Mouse (Mus musculus) retina, adult 2 months (tissue): ENCODE measurements around the gene Tigd4.
A peak's percentile ranks its signal among the peaks of the same experiment; 100 is the strongest.

Source experiments
- DNase-seq: peaks from one replicate; pipeline ENCODE4 v3.0.0-alpha.2; 2012; ENCODE audit warnings: low read depth, low spot score

Tigd4 gene

GRCm38 (mm10) chr3:84610183-84610710 is 16.9 kb downstream of the Tigd4 start:
- no peak for DNase-seq

- peak; percentile 18 for DNase-seq
Measured at GRCm38 (mm10) chr3:84615050-84615855, 21.9 kb downstream of the Tigd4 start.

DNA sequence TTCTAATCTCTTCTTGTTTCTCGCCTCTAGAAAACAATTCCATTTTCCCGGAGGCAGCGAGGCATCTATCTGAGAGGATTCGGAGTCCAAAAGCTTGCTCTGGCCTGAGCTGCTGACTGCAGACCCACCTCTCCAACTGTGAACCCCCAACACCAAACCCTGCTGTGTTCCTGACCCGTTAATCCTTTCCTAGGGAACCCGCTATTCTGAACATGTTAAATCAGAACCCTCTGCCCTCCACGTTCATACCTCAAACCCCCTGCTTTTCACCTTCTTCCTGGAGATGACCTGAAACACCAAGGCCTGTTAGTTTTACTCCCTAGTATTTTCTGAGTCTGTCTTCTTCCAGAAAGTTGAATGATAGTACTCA is 22.5 kb downstream of the Tigd4 start:
- DNase-seq, result no peak

DNA sequence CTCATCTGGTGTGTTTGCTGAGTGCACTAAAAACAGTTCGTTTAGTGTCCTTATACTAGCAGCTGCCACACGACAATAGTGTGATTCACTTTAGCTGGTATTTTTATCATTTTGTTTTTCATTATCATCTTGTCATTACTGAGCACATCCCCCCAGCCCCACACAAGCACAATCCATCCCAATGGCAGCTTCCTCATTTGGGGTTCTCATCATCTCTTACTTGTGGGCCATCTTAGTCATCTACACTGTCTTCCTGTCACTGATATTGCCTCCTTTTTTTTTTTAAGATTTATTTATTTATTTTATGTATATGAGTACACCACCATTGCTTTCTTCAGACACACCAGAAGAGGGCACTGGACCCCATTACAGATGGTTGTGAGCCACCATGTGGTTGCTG is 25.3 kb downstream of the Tigd4 start:
- no peak for DNase-seq

DNA sequence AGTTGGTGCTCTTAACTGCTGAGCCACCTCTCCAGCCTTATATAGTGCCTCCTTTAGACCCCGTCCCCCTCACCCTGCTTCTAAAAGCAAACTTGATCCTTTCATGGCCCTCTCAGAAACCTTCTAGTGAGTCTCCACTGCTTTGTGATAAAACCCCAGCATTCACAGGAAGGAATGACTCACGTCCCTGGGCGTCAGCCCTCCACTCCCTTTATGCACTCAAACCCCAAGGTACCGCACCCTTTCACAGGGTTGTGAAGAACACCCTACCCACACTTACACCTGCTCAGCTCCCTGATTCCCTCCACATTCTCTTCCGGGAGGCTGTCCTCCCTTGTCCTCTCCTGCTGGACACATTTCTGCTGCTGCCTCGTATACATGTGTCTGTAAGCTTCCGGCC is 25.7 kb downstream of the Tigd4 start:
- DNase-seq, result no peak

DNA sequence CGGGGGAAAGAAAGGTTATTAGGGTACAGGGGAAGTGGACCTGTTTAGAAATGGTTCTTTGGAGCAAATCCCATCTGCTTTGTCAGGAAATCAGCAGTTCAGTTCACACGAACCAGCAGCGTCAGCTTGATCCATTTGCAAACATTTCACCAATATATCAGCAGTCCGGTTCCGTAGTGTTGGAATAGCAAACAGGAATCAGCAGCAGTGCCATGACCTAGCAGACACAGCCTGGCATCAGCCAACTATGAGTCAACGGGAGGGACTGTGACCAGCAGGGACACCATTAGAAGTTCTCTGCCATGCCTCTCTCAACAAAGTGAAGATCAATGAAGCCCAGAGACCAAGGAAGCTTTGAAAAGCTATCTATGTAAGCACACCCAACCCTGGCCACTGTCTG is 26.4 kb downstream of the Tigd4 start:
- DNase-seq, result no peak

DNA sequence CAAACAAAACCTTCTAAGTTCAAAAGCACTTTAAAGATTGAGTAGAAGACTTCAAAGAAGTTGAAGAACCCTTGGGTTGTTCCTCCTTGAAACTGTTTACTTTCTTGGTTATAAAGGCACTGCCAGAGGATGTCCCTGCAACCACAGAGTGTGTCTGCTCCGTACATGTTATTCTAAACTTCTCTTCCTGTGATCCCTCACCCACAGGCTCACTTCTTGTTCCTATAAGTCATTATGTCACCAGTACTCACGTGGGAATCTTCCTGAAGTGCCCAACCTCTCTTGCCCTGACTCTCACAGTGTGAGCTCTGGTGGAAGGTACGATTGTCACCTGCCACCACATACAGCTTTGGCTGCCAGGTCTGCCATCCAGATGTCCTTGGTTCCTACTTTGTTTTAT is 28.7 kb downstream of the Tigd4 start:
- no peak for DNase-seq

DNA sequence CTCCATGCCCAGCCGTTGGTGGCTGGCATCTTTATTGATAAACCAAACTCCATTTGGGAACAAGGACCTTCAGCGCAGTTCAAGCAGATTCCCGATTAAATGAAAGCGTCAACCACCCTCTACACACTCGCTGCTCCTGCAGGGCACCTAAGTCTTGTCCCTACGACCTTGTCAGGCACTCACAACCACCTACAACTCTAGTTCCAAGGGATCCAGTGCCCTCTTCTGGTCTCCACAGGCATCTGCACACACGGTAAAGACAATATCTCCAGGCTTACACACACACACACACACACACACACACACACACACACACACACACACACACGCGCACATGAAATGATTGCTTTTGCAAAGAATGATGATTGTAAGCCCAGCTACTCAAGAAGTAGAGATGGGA is 38.2 kb downstream of the Tigd4 start:
- no peak for DNase-seq

DNA sequence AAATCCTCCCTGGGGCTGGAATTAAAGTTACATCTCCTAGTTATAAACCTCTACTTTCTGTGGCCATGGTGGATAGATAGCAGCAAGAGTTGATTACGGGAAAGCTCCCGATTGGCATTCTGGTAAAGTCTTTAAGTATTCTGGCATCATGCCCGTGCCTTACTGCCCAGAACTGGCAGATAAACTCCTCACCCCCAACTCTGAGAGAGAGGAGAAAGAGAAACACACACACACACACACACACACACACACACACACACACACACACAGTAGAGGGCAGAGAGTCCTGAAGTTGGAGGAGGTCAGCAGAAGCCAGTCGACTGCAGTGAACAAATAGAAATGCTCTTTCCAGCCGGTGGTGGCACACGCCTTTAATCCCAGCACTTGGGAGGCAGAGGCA is 43.7 kb downstream of the Tigd4 start:
- no peak for DNase-seq

DNA sequence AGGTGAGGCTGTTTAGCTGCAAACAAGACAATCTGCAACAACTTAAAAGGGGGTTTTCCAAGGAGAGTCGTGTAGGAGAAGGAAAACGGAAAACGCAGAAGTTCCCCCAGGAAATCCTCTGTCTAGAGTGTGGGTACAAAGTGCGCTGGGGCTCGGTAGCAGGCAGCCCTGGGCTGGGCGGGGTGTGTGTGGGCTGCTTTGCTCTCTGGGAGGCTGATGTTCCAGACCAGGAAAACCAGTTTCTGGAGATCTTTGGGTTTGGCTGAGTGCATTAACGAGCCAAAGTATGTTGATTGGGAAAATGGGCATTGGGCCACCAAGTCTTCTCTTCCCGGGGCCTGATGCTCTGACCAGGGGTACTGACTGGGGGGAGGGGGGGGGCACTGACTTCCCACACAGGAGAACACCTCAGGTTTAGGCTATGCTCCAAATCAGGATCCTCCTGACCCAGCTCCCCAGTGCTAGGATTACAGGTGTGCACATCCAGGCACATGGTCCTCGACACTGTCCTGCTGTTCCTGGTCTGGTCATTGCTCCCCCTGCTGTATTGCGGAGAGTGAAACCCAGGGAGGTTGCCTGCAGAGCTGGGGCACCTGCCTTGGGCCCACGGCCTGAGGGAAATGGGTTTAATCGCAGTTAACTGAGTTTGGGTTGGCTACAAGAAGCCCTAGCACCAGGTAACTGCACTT is 44.7 kb downstream of the Tigd4 start:
- DNase-seq, result no peak

DNA sequence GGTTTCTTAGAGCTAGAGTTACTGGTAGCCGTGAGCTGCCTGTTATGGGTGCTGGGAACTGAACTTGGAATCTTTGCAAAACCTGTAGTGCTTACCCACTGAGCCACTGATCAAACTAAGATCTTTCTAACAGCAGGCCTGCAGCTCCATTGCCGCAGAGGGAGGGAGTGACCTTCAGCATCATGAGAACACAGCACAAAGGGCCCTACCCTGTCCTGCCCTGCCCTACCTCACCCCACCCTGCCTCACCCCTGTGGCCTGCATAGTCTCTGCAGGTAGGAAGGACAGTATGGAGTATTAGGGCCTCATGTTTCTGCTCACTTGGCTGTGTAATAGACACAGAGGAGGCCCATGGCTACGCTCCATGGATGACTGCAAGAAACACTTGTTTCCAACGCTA is 45.5 kb downstream of the Tigd4 start:
- no peak for DNase-seq

DNA sequence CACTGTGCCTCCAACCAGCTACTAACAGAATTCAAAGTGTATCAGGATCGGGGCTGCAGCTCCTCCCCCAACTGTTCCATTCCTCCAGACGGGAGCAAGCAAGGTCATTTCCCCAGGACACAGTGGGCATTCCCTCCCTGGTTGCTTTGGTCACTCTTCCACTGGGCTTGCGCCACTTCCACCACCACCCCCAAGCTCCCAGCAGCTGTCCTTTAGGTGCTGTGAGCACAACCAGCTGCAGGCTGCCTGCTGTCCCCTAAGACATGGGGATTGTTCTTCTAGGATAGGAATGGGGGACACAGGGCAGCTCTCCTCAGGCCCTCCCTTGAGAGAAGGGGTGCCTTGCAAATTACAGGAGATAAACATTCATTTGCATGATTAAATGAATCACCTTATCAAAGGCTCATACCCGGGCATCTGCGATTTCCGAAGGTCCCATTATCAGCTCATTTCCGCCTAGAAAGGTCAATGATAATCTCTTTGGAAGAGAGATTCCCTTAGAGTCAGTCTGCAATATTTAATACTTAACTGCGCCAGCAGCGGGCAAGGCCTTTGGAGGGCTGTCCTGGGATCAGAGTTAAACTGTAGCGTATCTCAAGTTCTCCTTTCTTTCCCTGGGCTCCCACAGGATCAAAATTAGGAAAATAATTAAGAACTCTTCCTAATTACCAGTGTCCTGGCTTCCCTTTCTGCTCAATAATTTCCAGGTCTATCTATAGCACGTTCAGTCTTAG is 46.6 kb downstream of the Tigd4 start:
- DNase-seq, result no peak

DNA sequence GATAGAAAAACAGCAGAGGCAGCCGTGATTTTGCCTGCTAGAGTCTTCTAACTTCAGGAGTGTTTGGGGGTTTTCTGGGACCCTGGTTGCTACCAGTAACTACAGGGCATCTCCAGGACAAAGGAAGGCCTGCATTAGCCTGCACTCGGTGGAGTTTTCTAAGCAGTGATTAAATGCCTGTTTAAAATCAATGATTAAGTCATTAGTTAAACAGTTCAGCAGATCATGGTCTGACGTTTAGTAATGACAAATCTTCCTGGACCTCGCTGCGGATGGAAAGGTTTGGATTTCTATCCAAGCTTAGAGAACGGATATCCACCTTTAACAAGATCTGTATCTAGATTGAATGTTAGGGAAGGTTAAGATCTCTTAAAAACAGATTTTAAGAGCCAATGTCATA is 47.2 kb downstream of the Tigd4 start:
- DNase-seq, result no peak

DNA sequence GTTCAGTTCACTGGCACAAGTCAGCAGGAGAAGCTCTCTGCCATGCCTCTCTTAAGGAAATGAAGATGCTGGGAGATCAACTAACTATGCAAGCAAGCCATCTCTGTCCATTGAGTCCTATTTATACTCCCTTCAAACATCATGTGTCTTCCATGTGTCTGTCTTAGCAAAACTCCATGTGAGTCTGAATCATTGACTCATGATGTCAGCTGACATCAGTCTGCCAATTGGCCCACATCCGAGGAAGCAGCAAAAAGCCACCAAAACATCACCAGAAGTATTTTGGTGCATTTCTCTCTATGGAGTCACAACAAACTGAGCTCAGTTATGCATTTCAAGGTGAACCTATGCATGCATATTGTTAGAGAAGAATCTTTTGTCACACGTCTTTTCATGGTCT is 48.0 kb downstream of the Tigd4 start:
- DNase-seq, result no peak

- DNase-seq, result no peak
Measured at GRCm38 (mm10) chr3:84642942-84643341, 49.6 kb downstream of the Tigd4 start.

DNA sequence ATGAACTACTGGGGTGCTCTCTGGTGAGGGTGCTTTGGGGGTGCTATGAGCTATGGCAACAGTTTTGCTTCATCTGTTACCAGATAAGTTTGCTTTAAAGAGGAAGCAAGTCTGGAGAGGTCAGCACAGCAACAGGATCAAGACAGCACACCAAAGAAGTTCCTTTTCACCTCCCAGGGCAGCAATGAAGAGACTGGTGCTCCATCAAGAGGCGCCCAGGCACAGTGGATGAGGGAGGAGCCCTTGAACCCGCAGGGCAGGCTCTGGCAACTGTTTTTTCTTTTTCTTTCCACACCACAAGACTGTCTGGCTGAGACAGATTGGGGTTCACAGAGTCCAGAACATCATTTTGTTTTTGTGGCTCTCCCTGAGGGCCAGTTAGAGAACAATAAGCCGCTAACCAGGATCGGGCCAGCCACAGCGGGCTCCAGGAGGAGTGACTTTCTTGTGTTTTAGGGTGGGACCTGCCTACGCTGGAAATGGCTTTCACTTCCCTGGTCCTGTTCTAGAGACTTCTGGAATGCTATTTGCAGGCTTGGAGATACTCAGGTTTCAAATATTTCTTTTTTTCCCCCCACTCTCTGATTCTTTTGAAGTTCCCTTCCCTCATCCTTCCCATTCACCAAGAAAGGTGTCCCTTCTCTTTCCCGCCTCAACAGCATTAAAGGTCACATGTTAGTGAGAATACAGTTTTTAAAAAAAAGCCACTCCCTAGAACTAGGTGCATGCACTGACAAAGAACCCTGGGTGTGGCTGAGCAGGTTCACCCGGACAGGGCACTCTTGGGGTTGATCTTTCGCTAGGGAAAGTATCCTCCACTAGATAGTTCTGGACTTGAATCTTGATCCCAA is 52.0 kb downstream of the Tigd4 start:
- no peak for DNase-seq

- no peak for DNase-seq
Measured at GRCm38 (mm10) chr3:84646007-84646290, 52.6 kb downstream of the Tigd4 start.

DNA sequence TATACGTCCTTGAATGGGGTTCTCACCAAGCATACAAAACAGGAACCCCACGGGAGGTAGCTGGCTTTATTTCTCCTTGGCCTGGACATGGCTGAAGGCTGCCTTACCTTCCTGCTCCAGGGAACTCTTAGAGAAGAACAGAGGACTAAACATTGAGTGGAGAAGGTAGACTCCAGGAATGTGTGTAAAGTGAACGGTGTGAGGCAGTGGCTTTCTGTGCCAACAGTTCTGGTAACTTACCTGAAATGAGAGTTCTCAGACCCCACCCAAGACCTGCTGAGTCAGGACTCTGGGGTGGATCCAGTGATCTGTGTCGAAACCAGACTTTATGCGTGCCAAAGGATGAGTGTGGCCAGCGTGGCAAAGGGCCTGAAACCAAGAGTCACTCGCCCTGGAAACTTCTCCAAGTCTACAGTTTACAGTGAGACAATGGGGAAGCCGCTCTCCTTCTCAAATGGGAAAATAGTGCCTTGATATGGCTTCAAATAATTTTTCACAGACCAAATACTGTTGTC is 53.0 kb downstream of the Tigd4 start:
- DNase-seq, result no peak
